Mouse (Mus musculus) layer of hippocampus, adult 18-20 months (tissue): ENCODE data around the gene Aff4. TPM values are rescaled to one million over a fixed set of nuclear protein-coding genes. Genes with fewer than 3 reads are reported as not detected.
A peak's percentile ranks its signal among the peaks of the same experiment; 100 is the strongest.
"Not testable (repeated sequence)": the region's sequence is repeated elsewhere in the genome, so short reads cannot be mapped to it uniquely, and the experiment has no call there.

ENCODE experiments used
- DNase-seq, 2 experiments: peaks; one replicate each; pipeline ENCODE4 v3.0.0; 2022; ENCODE audit warnings: low spot score in 2 of 2
- total RNA-seq, 2 experiments: library from RNA; stranded (reverse); gene quantifications; 2 replicates each; pipeline ENCODE4 v1.2.3; 2021

Aff4 gene
- total RNA-seq, 2 experiments from 2014 or later = 236 to 237 TPM

DNA sequence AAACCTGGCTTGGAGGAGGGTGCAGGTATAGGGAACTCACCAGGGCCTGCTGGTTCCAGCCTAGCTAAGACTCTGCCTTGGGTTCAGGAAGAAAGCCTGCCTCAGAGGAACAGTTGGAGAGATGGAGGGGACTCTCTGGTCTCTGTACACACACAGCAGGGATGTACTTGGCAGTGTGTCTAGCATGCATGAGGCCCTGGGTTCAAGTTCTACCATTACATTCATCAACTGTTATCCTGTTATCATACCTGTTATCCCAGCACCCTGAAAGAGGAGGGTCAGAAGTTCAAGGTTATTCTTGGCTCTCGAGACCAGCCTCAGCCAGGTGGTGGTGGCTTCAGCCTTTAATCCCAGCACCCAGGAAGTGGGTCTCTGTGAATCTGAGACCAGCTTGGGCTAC lies 13.7 kb upstream of the Aff4 start:
- DNase-seq = no peak

DNA sequence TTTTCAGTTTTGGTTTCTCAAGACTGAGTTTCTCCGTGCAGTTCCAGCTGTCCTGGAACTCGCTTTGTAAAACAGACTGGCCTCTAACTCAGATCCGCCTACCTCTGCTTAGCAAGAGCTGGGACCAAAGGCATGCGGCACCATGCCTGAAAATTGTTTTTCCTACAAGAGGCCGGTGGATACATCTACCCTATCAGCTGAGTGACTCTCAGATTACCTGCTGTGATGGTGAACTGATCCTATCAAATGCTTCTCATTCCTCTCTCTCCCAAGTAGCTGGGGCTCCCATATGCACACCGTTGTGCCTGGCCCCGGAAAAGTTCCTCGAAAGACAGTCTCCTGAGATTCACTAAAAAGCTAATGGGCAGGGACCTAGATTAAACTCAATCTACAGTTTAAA lies 12.9 kb upstream of the Aff4 start:
- DNase-seq = no peak

DNA sequence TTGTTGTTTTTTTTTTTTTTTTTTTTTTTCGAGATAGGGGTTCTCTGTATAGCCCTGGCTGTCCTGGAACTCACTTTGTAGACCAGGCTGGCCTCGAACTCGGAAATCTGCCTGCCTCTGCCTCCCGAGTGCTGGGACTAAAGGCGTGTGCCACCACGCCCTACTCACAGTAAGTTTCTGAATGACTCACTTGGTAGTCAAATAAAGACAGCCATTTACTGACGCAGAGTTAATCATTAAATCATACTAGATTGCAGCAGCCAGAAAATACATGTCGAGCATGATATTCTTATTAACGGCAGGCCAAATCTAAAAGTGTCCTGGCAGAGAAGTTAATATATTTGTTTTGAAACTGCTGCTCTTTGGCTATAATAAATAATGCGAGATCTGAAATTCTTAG lies 9.6 kb upstream of the Aff4 start:
- DNase-seq = not testable (repeated sequence)

DNA sequence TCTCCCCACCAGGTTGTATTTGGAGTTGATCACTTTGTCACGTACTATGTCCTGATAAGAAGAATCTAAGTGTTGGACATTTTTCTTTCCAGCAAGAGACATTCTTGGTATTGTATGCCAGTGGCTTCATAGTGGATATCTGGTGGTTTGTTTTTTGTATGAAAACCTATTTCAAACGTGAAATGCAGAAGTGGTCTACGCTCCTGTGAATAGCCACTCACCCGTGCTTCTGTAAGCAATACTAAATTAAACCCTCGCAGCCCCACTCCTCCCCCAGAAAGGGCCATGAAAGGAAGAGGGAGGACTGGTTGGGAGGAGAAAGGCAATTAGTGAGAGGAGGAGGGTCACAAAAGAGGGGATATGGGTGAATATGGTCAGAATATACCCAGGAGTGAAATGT lies 7.9 kb upstream of the Aff4 start:
- no peak for DNase-seq

DNA sequence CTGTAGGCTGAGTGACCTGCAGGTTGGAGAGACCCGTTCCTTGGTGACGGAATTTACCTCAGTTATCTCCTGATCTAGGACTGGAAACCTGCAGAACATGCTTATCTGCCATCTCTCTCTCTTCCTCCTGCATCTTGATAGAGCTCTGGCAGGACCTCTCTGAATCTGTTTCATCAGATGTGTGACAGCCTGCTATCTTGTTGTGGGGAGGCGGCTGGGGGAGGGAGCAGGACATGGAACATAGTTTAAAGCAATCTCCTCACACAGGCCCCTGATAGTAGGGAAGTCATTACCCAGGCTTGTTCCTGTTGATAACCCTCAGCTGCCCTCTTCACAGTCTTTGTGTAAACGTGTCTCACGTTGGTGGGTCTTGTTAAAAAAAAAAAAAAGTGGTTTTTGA lies 5.3 kb upstream of the Aff4 start:
- DNase-seq = peak; percentile 30 to 79

DNA sequence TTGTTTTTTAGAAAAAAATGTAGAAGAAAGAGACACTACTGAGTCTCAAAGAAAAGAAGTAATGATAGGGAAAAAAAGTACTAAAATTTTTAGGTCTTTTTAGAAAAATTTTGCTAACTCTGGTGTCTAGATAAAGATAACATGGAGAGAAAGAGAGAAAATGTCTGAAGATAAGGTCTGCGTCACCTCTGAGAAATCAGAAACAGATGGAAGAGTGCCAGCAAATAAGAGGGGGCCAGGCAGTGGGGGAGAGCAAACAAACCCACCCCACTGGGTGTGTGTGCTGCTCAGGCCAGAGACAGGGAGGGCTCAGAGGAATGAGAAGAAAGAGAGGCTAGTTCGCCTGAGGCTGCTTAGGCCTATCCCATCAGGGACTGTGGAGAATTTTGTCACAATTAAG lies 4.9 kb upstream of the Aff4 start:
- DNase-seq = no peak

DNA sequence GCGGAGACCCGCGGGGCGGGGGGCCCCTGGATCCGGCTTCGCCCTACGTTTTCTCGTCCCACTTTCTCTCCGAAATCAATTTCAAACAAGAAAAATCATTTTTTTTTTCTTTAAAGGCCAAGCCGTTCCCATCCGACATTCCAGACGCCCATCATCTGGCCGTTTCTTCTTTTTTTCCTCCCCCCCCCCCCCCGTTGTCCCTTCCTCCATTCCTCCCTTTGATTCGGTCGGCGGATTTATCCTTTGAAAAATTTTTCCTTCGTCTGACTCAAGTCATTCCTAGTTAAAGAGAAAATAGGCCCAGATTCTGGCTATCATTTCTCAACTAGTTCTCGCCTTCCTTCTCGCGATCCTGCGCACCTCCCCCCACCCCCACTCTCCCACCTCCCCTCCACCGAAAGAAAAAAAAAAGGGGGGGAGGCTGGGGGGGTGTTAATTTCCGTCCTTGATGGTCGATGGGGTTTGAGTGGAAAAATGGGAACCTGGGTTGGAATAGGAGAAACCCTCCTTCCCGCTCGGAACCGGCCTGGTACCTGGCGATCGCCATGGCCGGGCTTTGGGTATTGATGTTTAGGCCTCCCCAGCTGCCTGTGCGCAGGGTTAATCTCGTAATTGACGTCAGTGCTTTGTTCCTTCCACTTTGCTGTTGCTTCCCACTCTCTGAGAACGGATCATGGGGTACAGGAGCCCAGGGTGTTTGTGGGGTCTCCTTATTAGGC lies 750 bp downstream of the Aff4 start:
- DNase-seq = peak; percentile 35 to 61

DNA sequence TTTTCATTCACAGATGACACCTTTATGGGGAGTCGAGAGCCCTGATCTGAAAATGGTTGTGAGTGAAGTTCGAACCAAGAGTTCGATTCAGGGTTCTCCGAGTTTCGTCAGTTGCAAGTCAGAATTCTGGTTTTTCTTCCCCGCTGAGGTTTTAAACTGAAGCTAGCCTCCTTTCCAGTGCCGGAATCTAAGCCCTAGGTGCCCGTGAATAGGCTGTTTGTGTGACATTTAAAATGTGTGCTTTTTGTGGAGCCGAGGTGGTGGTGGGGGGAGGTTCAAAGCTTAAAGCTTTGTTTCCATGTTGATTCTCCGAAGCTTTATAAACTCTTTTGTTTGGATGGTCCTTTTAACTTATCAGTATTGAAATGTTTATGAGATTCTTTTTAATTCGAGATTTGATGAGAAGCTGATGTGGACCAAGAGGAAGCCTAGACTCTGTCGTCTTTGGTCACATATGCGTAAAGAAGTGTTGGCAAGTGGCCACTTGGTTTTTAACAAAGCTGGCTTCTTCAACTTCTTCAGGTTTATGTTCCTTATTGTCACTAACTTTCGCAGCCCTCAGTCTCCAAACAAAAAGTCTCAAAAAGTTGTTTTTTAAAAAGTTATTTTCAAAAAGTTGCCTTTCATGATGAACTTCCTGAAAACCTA lies 1.4 kb downstream of the Aff4 start:
- DNase-seq = no peak

DNA sequence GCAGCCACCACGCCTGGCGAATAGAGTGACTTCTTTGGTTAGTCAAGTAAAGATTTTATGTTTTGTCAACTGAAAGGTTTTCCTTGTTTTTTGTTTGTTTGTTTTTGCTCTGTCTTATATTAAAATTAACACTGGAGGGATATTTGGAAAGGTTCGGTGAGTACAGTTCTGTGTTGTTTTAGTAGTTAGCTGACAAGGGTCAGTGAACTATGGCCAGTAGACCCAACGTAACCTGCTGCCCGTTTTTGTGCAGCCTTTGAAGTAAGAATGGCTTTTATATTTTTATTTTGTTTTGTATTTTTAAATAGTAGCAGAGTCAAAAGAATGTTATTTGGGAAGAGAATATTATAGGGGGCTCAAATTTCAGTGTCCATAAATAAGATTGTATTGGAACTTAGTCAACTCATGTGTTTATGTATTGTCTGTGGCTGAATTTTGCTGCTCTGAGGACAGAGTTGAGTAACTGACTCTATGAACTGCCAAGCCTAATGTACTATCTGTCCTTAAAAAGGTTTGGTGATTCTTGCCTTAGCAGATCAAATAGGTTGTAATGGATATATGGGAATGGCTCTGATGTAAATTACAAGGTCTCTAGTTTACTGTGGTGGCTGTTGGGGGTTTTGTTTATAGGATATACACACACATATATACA lies 8.0 kb downstream of the Aff4 start:
- DNase-seq = no peak

DNA sequence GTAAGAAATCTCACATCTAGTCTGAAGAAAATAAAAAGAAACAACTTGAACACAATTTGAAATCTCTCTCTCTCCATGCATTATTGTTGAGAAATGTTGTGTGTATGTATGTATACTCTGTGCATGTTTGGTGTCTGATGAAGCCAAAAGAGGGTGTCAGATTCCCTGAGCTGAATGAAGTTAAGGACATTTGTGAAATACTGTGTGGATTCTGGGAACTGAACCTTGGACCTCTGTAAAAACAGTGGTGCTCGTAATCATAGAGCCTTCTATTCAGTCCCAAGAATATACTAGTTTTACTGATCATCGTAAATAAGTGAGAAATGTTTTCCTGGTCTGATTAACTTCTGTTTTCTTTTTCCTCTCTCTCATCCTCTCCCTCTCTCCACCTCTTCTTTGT lies 16.4 kb downstream of the Aff4 start:
- no peak for DNase-seq

DNA sequence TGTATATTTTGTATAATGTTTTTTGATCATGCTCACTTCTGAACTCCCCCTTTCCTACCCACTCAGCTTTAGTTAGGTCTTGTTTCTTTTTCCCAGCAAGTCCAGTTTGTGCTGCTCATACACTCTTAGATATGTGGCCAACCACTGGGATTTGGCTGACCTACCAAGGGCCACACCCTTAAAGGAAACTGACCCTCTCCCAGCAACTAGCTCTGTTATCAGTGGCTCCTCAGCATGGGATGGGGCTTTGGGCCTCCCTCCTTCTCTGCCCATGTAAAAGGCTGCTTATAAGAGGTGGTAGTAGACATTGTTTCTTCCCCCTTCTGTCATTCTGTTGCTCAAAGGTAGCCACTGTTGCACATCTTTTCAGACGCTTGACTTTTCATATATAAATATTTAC lies 28.3 kb downstream of the Aff4 start:
- DNase-seq = no peak

DNA sequence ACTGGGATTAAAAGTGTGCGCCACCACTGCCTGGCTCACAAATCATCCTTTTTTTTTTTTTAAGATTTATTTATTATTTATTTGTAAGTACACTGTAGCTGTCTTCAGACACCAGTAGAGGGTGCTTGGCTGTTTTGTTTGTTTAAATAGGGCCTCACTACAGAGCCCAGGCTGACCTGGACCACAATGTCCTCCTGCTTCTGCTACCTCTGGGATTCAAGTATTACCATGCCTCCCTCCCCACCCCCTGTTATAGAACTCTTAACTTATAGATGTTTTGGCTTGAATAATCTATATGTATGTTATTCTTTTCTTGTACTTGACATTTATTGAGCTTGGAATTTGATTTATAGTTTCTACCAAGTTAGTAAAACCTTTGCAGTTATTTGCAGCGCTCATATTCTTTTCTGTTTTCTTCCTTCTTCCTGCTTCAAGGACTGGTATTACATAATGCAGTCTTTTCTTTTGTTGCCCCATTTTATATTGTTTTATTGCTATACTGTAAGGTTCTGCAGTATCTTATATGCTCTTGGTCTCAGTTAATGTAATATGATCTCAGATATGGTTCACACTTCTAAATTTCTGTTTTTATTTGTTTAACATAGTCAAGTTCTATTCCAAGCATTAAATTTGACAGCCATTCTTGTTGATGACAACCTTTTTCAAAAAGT lies 33.3 kb downstream of the Aff4 start:
- no peak for DNase-seq

DNA sequence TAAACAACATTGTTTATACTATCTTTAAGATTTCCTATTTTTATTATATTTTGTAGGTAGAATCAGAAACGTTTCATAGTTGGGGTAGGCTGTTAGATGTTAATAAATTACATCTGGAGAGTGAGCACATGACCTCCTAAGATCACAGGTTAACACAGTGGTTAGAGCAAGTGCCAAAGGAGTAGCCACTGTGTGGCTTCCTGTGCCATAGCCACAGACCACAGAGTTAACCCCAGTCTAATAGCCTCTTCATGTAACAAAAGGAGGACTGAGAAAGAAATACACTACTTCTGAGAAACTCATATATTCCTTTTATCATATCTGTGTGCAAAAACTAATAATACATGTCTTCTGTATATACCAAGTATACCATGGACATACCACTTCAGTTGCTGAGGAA lies 43.2 kb downstream of the Aff4 start:
- no peak for DNase-seq

DNA sequence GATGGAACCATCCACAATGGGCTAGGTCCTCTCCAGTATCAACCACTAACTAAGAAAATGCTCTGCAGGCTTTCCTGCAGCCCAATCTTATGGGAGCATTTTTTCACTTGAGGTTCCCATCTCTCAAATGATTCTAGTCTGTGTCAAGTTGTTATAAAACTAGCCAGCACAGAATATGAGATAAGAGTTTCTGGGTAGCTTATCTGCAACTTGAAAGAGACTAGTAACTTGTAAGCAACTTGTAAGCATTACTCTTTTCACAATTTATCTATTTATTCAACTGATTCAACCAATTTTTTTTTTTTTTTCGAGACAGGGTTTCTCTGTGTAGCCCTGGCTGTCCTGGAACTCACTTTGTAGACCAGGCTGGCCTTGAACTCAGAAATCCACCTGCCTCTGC lies 53.0 kb downstream of the Aff4 start:
- DNase-seq = no peak

DNA sequence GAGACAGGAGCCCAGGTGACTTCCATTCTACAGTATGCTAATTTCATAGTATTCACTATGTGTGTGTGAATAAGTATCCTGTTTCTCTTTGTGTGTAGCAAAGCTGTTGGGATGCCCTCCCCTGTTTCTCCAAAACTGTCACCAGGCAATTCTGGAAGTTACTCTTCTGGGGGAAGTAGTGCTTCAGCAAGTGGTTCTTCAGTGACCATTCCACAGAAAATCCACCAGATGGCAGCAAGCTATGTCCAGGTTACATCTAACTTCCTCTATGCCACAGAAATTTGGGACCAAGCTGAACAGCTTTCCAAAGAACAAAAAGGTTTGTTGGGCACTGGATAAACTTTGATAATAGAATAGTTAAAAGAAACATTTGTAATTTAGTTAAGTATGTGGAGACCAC lies 61.1 kb downstream of the Aff4 start:
- DNase-seq = peak in 1 of 2 experiments; percentile 37

DNA sequence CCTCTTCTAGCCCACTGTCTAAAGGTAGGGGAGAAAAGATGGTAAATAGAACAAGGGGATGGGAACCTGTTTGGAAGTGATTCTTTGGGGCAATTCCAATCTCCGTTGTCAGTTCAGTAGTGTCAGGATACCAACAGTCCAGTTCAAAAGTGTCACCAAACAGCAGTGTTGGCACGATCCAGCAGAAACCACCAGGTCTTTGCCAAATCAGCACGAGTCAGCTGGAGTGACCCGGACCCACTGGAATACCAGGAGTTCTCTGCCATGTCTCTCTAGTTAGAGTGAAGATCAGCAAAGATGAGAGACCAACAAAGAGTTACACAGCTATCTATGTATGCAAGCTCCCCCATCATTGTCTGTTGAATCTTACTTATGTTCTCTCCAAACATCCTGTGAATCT lies 63.2 kb downstream of the Aff4 start:
- DNase-seq = no peak

DNA sequence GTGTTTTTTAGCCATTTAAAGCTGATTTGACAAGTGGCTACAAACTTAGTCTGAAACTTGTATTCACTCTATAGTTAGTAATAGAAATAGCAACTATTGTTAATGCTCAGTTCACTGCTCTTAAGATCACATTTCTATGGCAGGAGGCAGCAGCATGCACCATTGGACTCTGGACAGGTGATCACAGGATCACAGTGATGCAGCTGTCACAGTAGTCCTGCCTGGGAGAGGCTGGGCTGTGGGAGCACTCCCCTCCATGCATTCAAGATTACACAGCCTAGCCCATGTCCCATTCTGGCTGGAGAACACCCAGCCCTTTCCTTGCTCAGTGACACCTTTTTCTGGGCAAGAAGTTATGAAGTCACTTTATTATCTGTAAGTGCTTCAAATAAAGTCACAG lies 67.4 kb downstream of the Aff4 start:
- no peak for DNase-seq

DNA sequence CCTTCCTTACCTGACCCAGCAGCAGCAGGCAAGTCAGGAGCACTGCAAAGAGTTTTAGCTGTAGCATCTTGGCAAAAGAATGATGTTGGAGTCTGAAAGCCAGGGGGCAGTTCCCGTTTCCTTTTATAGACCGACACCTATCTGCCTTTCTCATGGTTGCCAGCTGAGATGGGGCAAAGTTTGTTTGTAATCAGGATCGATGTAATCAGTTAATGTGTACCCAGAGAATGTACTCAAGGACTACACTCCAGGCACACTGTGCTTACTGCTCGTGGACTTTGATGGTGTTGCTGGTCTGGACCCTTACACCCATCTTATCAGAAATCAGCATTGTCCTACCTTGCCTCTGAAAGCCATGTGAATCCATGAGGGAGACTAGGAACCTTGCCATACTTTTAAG lies 72.4 kb downstream of the Aff4 start, which contains the start of gene Leap2:
Gene Leap2, minus strand, starts transcription at position 135 of the 400 bp plus-strand sequence.
- DNase-seq = no peak

DNA sequence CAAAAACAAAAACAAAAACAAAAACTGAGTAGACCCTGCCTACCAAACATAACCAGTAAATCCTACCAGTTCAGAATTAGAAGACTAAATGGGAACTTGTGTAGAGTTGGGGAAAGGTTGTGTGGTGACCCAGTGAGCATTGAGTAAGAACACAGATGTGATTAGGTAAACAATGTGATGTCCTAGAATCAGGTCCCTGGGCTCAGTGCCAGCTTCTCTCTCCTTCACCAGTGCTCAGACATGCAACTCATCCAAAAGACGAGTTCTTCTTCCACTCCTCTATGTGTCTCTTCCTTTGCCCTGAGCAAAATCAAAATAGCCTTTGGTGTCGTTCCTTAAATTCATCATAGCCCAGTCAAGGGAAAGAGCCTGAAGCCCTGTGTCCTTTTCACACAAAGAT lies 74.2 kb downstream of the Aff4 start:
- DNase-seq = peak in 1 of 2 experiments; percentile 34

DNA sequence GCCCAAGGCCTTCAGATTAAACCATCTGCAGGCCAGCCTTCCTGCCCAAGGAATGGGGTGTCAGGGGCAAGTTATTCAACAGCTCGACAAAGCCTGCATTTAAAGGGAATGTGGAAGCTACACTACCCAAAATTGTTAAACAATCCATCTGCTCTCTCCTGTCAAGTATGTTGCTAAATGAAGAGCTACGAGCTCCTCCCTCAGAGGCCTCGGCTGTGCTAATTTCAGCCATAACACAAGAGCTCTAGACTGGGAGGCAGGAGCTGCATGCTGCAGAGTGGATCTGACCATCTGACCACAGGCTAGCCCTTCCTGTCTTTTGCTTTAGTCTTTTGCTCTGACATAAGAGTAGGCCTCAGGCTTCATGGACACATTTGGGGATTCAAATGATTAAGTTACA lies 74.6 kb downstream of the Aff4 start:
- DNase-seq = peak in 1 of 2 experiments; percentile 33

DNA sequence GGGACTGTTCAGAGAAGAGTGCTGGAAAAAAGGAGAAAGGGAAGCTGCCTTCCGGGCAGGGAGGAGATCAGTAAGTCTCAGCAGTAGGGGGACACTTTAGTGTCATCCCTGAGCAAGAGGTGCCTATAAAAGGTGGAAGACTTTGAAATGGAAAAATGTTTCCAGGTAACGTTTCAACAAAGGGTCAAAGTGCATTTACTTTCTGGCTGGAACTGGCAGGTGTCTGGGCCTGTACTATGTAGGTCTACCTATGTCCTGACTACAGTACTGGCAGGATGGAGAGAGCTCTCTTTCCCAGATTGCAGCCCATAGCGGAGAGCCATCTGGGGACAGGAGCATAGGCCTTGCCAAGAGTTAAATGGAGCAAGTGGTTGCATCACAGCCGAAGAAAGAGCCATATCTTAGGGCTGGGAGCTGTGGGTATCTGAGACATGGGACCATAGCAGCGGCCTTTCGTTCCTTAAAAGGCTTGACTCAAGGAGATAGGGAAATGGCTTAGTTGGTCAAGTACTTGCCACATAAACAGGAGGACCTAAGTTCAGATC lies 75.2 kb downstream of the Aff4 start:
- DNase-seq = peak in 1 of 2 experiments; percentile 33

DNA sequence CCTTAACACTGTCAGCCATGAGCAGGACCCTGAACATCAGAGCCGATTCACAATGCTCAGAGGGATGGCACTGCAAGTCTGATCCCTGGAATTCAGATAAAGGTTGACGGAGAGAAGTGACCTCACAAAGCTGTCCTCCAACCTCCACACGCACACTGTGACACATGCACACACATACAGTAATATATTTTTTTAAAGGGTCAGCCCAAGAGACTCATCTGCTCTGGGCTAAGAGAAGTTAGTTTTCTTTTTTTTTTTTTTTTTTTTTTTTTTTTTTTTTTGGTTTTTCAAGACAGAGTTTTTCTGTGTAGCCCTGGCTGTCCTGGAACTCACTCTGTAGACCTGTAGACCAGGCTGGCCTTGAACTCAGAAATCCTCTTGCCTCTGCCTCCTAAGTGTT lies 76.3 kb downstream of the Aff4 start:
- DNase-seq = not testable (repeated sequence)
